Mouse (Mus musculus): ENCODE measurements around the gene 4930432M17Rik.
A peak's percentile ranks its signal among the peaks of the same experiment; 100 is the strongest.

4930432M17Rik gene

GRCm38 (mm10) chr3:121707106-121707505 lies 36.5 kb downstream of the 4930432M17Rik start:
- DNase-seq (ENCODE audit: low spot score in 2 of 2): no peak

- no peak for DNase-seq (ENCODE audit: low spot score in 2 of 2)
Observed at GRCm38 (mm10) chr3:121710894-121711531, 40.5 kb downstream of the 4930432M17Rik start.

GRCm38 (mm10) chr3:121712222-121712621 lies 41.7 kb downstream of the 4930432M17Rik start:
- no peak for DNase-seq (ENCODE audit: low spot score in 2 of 2)

GRCm38 (mm10) chr3:121713151-121713701 lies 42.7 kb downstream of the 4930432M17Rik start:
- DNase-seq (ENCODE audit: low spot score in 2 of 2): no peak

GRCm38 (mm10) chr3:121713816-121714215 lies 43.3 kb downstream of the 4930432M17Rik start:
- DNase-seq (ENCODE audit: low spot score in 2 of 2): no peak

GRCm38 (mm10) chr3:121714461-121714860 lies 43.9 kb downstream of the 4930432M17Rik start:
- DNase-seq (ENCODE audit: low spot score in 2 of 2): no peak

GRCm38 (mm10) chr3:121715336-121715735 lies 44.8 kb downstream of the 4930432M17Rik start:
- DNase-seq (ENCODE audit: low spot score in 2 of 2): no peak

GRCm38 (mm10) chr3:121715741-121716459 lies 45.3 kb downstream of the 4930432M17Rik start:
- DNase-seq (ENCODE audit: low spot score in 2 of 2): no peak

GRCm38 (mm10) chr3:121716480-121716879 lies 45.9 kb downstream of the 4930432M17Rik start:
- DNase-seq (ENCODE audit: low spot score in 2 of 2): no peak

GRCm38 (mm10) chr3:121718679-121719078 lies 48.1 kb downstream of the 4930432M17Rik start:
- no peak for DNase-seq (ENCODE audit: low spot score in 2 of 2)

GRCm38 (mm10) chr3:121719701-121720100 lies 49.1 kb downstream of the 4930432M17Rik start:
- no peak for DNase-seq (ENCODE audit: low spot score in 2 of 2)

GRCm38 (mm10) chr3:121720801-121721690 lies 50.5 kb downstream of the 4930432M17Rik start:
- DNase-seq (ENCODE audit: low spot score in 2 of 2): no peak

GRCm38 (mm10) chr3:121721691-121722070 lies 51.1 kb downstream of the 4930432M17Rik start:
- DNase-seq (ENCODE audit: low spot score in 2 of 2): no peak

- DNase-seq (ENCODE audit: low spot score in 2 of 2): peak in 1 of 2 experiments; percentile 58
Observed at GRCm38 (mm10) chr3:121722971-121723844, 52.6 kb downstream of the 4930432M17Rik start, which contains the start of gene F3. TSS of gene F3 (plus strand) at chr3:121723537.

GRCm38 (mm10) chr3:121723968-121724524 lies 53.5 kb downstream of the 4930432M17Rik start:
- DNase-seq (ENCODE audit: low spot score in 2 of 2): no peak

- DNase-seq (ENCODE audit: low spot score in 2 of 2): no peak
Observed at GRCm38 (mm10) chr3:121724553-121724952, 54.0 kb downstream of the 4930432M17Rik start.

- no peak for DNase-seq (ENCODE audit: low spot score in 2 of 2)
Observed at GRCm38 (mm10) chr3:121725651-121726050, 55.1 kb downstream of the 4930432M17Rik start.

GRCm38 (mm10) chr3:121729678-121730077 lies 59.1 kb downstream of the 4930432M17Rik start:
- no peak for DNase-seq (ENCODE audit: low spot score in 2 of 2)
